Mouse (Mus musculus) forebrain, embryonic 14.5 days (tissue): ENCODE measurements around the gene Vps37c. TPM values are rescaled to one million over a fixed set of nuclear protein-coding genes. Genes with fewer than 3 reads are reported as not detected.

Source experiments
- ATAC-seq: fragments of 200-750 bp; cut with Nextera tagmentation; 2 replicates; pipeline ENCODE4 v1.8.0; 2017; ENCODE audit warnings: mild to moderate bottlenecking, moderate library complexity
- DNase-seq: peaks from one replicate; pipeline ENCODE4 v3.0.0-alpha.2; 2015; ENCODE audit warnings: low spot score
- H3K27ac ChIP-seq: fragments of 300-500 bp; sonication (generic); 2 replicates; pipeline ENCODE4 v1.5.1; 2014; ENCODE audit warnings: low read depth, mild to moderate bottlenecking, control low read depth, low read length, moderate library complexity
- H3K27me3 ChIP-seq: fragments of 300-500 bp; sonication (generic); replicated peaks from 2 replicates; pipeline ENCODE4 v1.6.1; 2014; ENCODE audit warnings: low read length, control low read depth, mixed read lengths; ENCODE audit not compliant: control insufficient read depth, insufficient read depth
- H3K36me3 ChIP-seq: fragments of 300-500 bp; sonication (generic); 2 replicates; pipeline ENCODE4 v1.6.1; 2014; ENCODE audit warnings: low read length, control low read depth; ENCODE audit not compliant: control insufficient read depth, insufficient read depth
- H3K4me1 ChIP-seq: fragments of 300-500 bp; sonication (generic); 2 replicates; pipeline ENCODE4 v1.6.1; 2014; ENCODE audit warnings: antibody characterized with exemption, low read length, control low read depth; ENCODE audit not compliant: control insufficient read depth, insufficient read depth
- H3K4me2 ChIP-seq: fragments of 300-500 bp; sonication (generic); 2 replicates; pipeline ENCODE4 v1.6.1; 2014; ENCODE audit warnings: mild to moderate bottlenecking, control low read depth, low read length
- H3K4me3 ChIP-seq: fragments of 300-500 bp; sonication (generic); 2 replicates; pipeline ENCODE4 v1.5.1; 2014; ENCODE audit warnings: low read depth, low read length, control low read depth
- H3K9ac ChIP-seq: fragments of 300-500 bp; sonication (generic); 2 replicates; pipeline ENCODE4 v1.6.1; 2014; ENCODE audit warnings: mild to moderate bottlenecking, low read length, control low read depth, moderate library complexity
- H3K9me3 ChIP-seq: fragments of 300-500 bp; sonication (generic); replicated peaks from 2 replicates; pipeline ENCODE4 v1.6.1; 2016; ENCODE audit warnings: low read length, control low read depth, mixed read lengths; ENCODE audit not compliant: control insufficient read depth
- WGBS: fragments of 180-500 bp; shearing (Covaris S2); extraction: QIAGEN DNeasy Blood & Tissue Kit; methylation state at CpG from one replicate; pipeline ENCODE4 v1.1.7; 2014; 5-methylcytosine and 5-hydroxymethylcytosine counted together
- polyA plus RNA-seq: library from polyadenylated mRNA; unstranded; fragments of >200 nt; fragmentation: Nextera tagmentation; extraction: Ambion mirVana; gene quantifications from 2 replicates; pipeline ENCODE4 v1.2.1, GENCODE M21; 2014

Vps37c gene
- polyA plus RNA-seq, 1 experiment from 2014 or later, result 31.9 TPM

DNA sequence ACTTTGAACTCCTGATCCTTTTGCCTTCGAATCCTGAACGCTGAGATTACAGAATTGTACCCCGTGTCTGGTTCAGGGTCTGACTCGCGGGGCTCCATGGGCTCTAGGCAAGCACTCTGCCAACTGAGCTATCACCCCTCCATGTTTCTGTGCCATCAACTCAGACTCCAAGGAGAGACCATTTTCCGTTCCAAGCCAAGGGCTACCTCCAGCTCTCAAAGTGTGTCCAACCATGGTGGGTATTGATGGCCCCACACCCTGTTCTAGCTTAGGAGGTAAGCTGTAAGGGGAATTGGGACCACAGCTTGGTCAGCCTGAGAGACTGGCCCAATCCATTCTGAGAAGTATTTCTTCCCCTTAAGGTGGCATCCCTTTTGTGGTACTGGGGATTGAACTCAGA, 60.8 kb downstream of the Vps37c start:
- 89% methylated on average over 6 of the region's 6 CpGs for WGBS
- ATAC-seq (no peak), DNase-seq (no peak)

DNA sequence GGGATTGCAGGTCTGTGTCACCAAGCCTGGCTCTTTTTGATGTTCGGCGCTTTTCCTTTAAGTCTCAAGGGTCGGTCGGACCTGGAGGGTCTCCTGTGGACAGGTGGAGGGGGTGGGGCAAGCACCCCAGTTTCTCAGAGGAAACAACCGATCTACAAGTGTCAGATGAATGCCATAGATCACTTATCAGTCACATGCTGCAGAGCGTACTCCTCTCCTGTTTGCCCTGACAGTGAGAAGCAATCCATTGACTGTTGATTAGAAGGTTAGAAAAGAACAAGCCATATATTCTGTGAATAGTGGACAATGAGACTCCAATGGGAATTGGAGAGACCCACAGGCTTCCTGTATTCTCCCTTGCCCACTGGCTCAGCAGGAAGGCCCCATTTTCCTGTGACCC, 61.6 kb downstream of the Vps37c start:
- H3K36me3 ChIP-seq, result no peaks in the 10 kb centered on the region
- H3K9ac ChIP-seq, result no peak overlapping the region
- WGBS, result 86% methylated on average over 6 of the region's 6 CpGs
- H3K27me3 ChIP-seq, result no peaks in the 10 kb centered on the region
- DNase-seq, result no peak
- no peak overlapping the region for H3K27ac ChIP-seq
- no peak overlapping the region for H3K4me2 ChIP-seq
- no peak overlapping the region for H3K4me3 ChIP-seq
- no peak for ATAC-seq
- H3K4me1 ChIP-seq, result no peaks in the 10 kb centered on the region
- H3K9me3 ChIP-seq, result no peaks in the 10 kb centered on the region

More for the DNA sequence above, 60.8 kb downstream of the Vps37c start:
- no peaks in the 10 kb centered on the region for H3K4me1 ChIP-seq
- no peak overlapping the region for H3K4me3 ChIP-seq
- H3K4me2 ChIP-seq, result no peak overlapping the region
- no peaks in the 10 kb centered on the region for H3K9me3 ChIP-seq
- H3K9ac ChIP-seq, result no peak overlapping the region
- no peaks in the 10 kb centered on the region for H3K27me3 ChIP-seq
- no peaks in the 10 kb centered on the region for H3K36me3 ChIP-seq
- no peak overlapping the region for H3K27ac ChIP-seq

DNA sequence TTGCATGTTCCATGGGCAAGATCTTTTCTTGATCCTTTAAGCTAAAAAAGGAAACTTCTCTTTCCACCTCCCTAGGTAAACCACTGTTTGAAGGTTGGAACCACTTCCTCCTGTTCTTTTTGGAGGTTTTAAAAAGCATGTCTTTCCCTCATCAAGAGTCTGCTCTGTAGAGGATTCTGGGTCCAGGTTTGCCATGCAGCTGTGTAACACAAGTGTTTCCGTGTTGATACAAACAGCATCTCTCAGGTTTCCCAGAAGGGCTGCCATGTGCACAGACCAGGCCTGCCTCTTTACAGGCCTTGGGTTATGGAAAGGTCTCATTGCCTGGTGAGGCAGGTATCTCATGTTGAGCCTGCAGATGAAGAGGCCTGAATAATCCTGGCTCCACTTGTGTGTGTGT, 63.1 kb downstream of the Vps37c start:
- ATAC-seq, result no peak
- Histone ChIP-seq H3K4me2 (no peak overlapping the region), H3K9ac (no peak overlapping the region), H3K4me3 (no peak overlapping the region), H3K36me3 (no peaks in the 10 kb centered on the region), H3K9me3 (no peaks in the 10 kb centered on the region), H3K4me1 (no peaks in the 10 kb centered on the region), H3K27me3 (no peaks in the 10 kb centered on the region), H3K27ac (no peak overlapping the region)
- no peak for DNase-seq
- WGBS, result 82% methylated on average over 1 of the region's 1 CpGs

DNA sequence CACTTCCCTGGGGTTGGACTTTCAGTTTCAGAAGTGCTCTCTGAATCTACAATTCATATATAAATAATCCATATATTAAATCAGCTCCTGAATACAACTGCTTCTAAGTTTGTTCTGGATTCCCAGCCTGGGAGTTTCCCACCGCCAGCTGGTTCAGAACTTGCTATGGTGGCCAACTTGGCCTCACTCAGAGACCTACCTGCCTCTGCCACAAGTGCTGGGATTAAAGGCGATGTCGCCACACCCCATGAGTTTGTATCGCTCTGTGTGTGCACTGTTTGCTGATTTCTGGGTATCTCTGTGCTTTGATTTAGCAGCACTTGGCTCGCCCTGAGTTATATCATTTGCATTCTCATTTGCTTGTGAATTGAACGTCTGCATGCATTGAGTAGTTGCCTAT, 63.6 kb downstream of the Vps37c start:
- Histone ChIP-seq H3K27ac (no peak overlapping the region), H3K4me1 (no peaks in the 10 kb centered on the region), H3K9ac (no peak overlapping the region), H3K4me2 (no peak overlapping the region), H3K27me3 (no peaks in the 10 kb centered on the region), H3K36me3 (no peaks in the 10 kb centered on the region), H3K9me3 (no peaks in the 10 kb centered on the region), H3K4me3 (no peak overlapping the region)
- 81% methylated on average over 6 of the region's 6 CpGs for WGBS
- ATAC-seq (no peak), DNase-seq (no peak)

DNA sequence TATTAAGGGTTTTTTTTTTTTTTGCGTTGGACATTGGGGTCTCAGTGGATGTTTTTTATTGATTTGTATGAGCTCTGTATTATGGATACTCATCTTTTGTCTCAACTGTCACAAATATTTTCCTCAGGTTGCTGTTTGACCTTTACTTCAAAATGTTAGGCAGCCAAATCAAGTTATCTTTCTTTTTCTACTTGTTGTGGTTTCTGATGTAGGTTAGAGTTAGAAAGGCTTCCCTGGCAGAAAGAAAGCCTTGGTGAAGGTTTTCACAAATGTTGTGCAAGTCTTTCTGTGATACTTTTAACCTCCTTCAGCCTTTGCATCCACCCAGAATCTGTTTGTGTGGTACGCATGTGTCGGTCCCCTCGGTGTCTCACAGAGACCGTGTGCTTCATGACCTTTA, 64.1 kb downstream of the Vps37c start:
- Histone ChIP-seq H3K9ac (no peak overlapping the region), H3K36me3 (no peaks in the 10 kb centered on the region), H3K27me3 (no peaks in the 10 kb centered on the region), H3K4me1 (no peaks in the 10 kb centered on the region), H3K27ac (no peak overlapping the region), H3K9me3 (no peaks in the 10 kb centered on the region), H3K4me3 (no peak overlapping the region), H3K4me2 (no peak overlapping the region)
- no peak for ATAC-seq
- WGBS, result 97% methylated on average over 5 of the region's 5 CpGs
- DNase-seq, result no peak

DNA sequence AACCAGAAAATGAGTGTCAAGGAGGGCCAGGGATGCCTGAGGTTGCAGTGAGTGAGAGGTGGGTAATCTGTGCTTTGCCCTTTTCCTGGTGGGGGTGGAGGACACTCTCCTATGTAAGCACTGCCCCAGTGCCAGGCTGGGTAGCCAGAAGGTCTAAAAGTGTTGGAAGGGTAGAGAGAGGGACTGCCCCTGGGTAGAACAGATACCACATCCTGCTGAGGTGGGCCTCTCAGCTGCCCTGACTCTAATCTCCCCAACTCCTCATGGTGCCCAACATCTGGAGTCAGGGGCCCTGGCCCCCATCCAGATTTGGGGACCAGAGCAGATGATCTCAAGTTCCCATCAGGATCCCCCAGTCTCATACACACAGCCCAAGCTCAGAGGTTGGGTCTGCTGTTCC, 68.6 kb downstream of the Vps37c start:
- H3K27ac ChIP-seq, result no peak overlapping the region
- no peaks in the 10 kb centered on the region for H3K36me3 ChIP-seq
- no peak for DNase-seq
- H3K4me3 ChIP-seq, result no peak overlapping the region
- no peak overlapping the region for H3K9ac ChIP-seq
- H3K4me2 ChIP-seq, result no peak overlapping the region
- no peaks in the 10 kb centered on the region for H3K4me1 ChIP-seq
- H3K9me3 ChIP-seq, result no peaks in the 10 kb centered on the region
- ATAC-seq, result no peak
- no peaks in the 10 kb centered on the region for H3K27me3 ChIP-seq

DNA sequence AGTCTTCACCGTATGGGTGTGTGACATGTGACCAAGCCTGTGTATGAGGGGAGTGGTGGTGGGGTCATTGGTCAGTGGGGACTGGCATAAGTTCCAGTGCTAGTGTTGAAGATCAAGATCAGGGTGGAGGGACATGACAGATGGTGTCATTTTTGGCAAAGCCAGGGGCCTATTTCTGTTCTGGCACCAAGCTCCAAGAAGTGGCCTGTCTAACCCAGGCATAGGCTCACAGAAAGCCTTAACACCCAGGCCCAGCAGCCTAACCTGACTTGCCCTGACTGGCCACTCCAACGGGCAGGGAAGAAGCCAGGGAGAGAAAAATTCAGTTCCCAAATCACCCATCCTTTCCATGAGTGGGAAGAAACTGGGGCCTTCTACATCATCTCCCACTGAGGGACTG, 69.0 kb downstream of the Vps37c start:
- Histone ChIP-seq H3K4me3 (no peak overlapping the region), H3K4me2 (no peak overlapping the region), H3K27ac (no peak overlapping the region), H3K27me3 (no peaks in the 10 kb centered on the region), H3K9me3 (no peaks in the 10 kb centered on the region), H3K4me1 (no peaks in the 10 kb centered on the region), H3K9ac (no peak overlapping the region), H3K36me3 (no peaks in the 10 kb centered on the region)
- WGBS, result 89% methylated on average over 2 of the region's 2 CpGs
- no peak for DNase-seq
- ATAC-seq, result no peak

DNA sequence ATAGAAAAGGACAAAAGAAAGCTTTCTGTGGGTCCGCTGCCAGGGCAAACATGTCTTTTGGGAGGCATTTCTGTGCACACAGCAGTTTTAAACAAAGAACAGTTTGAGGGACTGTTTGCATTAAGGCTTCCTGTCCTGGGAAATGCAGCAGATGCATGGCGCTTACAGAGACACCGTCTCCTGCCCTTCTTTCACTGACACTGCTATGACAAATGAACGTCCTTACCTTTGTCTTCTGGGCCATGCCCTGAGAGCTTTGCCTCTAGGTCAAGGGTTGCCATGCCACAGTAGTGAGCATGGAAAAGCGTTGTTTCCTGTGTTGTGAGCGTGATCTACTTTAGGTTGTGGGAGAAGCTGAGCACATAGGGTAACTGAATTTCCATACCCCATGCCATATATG, 70.2 kb downstream of the Vps37c start:
- Histone ChIP-seq H3K4me1 (no peaks in the 10 kb centered on the region), H3K4me3 (no peak overlapping the region), H3K4me2 (no peak overlapping the region), H3K27ac (no peak overlapping the region), H3K27me3 (no peaks in the 10 kb centered on the region), H3K9me3 (no peaks in the 10 kb centered on the region), H3K36me3 (no peaks in the 10 kb centered on the region), H3K9ac (no peak overlapping the region)
- ATAC-seq (no peak), DNase-seq (no peak)
- 72% methylated on average over 6 of the region's 6 CpGs for WGBS

DNA sequence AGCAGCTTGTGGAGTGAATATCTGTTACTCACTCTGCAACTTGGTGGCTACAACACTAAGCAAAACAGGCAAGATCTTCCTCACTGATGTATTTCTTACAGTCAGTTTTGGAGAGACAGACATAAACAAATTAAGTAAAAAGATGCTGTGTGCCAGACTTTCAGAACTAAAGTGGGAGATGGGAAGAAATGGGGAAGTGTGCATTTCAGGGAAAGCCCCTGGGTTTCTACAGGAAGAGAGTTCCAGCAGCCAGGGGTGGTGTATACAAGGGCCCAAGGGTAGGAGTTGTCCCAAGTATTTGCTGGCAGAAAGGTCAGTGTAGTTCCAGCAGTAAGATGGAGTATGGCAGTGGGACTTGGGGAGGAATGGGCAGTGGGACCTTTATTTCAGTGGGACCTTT, 71.0 kb downstream of the Vps37c start:
- no peak overlapping the region for H3K9ac ChIP-seq
- ATAC-seq, result no peak
- H3K27me3 ChIP-seq, result no peaks in the 10 kb centered on the region
- H3K4me2 ChIP-seq, result no peak overlapping the region
- H3K4me1 ChIP-seq, result no peaks in the 10 kb centered on the region
- H3K9me3 ChIP-seq, result no peaks in the 10 kb centered on the region
- DNase-seq, result no peak
- no peak overlapping the region for H3K27ac ChIP-seq
- H3K4me3 ChIP-seq, result no peak overlapping the region
- no peaks in the 10 kb centered on the region for H3K36me3 ChIP-seq
